Mouse (Mus musculus): ENCODE measurements at regions not wholly inside any gene's neighbourhood (a gene's known extent, or its start where the extent isn't known, plus 50 kb on each side); places are given as distances from the start of the nearest gene placed in this dataset.
"Not testable (repeated sequence)": the region's sequence is repeated elsewhere in the genome, so short reads cannot be mapped to it uniquely, and the experiment has no call there.

DNA sequence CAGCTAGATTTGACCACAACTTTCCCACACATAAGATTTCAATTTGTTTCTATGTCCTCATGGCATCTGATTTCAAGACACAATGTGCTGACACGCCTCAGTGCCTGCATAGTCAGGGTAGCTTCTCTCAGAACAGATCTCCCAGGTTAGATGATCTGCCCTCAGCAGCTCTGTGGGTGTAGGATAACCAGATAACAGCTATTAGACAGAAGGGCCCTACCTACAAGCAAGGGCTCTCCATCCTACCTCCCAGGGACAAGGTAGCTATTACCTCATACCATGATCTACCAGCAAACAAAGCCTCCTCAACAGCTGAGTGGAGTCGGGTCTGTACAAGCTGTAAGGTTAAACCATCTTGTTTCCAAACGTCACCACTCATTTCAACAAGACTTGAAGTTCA is 278.4 kb upstream of the Irx1 start:
- Histone ChIP-seq H3K4me1 (replicated peaks; ENCODE audit: control insufficient read depth in 2 of 2, insufficient read depth in 2 of 2, low read length in 1 of 2) (no peaks in the 10 kb centered on the region; a peak in 1 of 4 replicates), H3K9me3 (ENCODE audit: control insufficient read depth, low read length) (no peaks in the 10 kb centered on the region; the same call in 1 of the 2 replicates), H3K4me3 (ENCODE audit: insufficient read depth in 1 of 2, low read depth in 2 of 2, low read length in 2 of 2) (no peak overlapping the region), H3K4me2 (ENCODE audit: low read depth) (no peak overlapping the region), H3K27ac (no peak overlapping the region), H3K9ac (replicated peaks) (no peak overlapping the region), H3K27me3 (ENCODE audit: control insufficient read depth, insufficient read depth, low read length) (no peaks in the 10 kb centered on the region), H3K36me3 (replicated peaks; ENCODE audit: control insufficient read depth, insufficient read depth, low read depth) (no peaks in the 10 kb centered on the region)
- TF ChIP-seq CTCF (IDR thresholded peaks at IDR 0.05; ENCODE audit: low read depth) = no peak
- TF ChIP-seq EP300 (IDR thresholded peaks at IDR 0.05; ENCODE audit: low read depth) = no peak
- no peak for ATAC-seq (ENCODE audit: insufficient read depth)
- WGBS (ENCODE audit: insufficient replicate concordance) = 39% methylated on average over 3 of the region's 3 CpGs
- no peak for DNase-seq (ENCODE audit: low read depth in 3 of 3, low spot score in 3 of 3)

DNA sequence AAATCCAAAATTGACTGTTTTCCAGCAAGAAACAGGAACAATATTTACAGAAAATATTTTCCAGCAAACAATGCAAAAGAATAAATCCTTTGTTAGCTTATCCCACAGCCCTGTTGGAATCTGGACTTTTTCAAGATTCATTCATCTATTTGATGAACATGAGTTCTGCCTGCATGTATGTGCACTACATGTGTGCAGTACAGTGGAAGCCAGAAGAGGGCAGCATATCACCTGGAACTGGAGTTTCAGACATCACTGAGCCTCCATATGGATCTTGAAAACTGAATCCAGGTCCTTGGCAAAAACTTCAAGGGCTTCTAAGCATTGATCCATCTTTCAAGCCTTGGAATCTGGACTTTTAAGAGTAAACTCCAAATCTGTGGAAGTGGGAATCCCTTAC is 286.9 kb upstream of the Irx1 start:
- TF ChIP-seq EP300 (IDR thresholded peaks at IDR 0.05; ENCODE audit: low read depth) (no peak), CTCF (IDR thresholded peaks at IDR 0.05; ENCODE audit: low read depth) (no peak)
- no peak overlapping the region for H3K9ac ChIP-seq (replicated peaks)
- no peaks in the 10 kb centered on the region for H3K36me3 ChIP-seq (replicated peaks; ENCODE audit: control insufficient read depth, insufficient read depth, low read depth)
- H3K27ac ChIP-seq = no peak overlapping the region
- no peaks in the 10 kb centered on the region for H3K9me3 ChIP-seq (ENCODE audit: control insufficient read depth, low read length)
- no peaks in the 10 kb centered on the region for H3K4me1 ChIP-seq (replicated peaks; ENCODE audit: control insufficient read depth in 2 of 2, insufficient read depth in 2 of 2, low read length in 1 of 2)
- no peak for DNase-seq (ENCODE audit: low read depth in 3 of 3, low spot score in 3 of 3)
- no peak overlapping the region for H3K4me3 ChIP-seq (ENCODE audit: insufficient read depth in 1 of 2, low read depth in 2 of 2, low read length in 2 of 2)
- no peaks in the 10 kb centered on the region for H3K27me3 ChIP-seq (ENCODE audit: control insufficient read depth, insufficient read depth, low read length)
- H3K4me2 ChIP-seq (ENCODE audit: low read depth) = no peak overlapping the region
- ATAC-seq (ENCODE audit: insufficient read depth) = no peak

DNA sequence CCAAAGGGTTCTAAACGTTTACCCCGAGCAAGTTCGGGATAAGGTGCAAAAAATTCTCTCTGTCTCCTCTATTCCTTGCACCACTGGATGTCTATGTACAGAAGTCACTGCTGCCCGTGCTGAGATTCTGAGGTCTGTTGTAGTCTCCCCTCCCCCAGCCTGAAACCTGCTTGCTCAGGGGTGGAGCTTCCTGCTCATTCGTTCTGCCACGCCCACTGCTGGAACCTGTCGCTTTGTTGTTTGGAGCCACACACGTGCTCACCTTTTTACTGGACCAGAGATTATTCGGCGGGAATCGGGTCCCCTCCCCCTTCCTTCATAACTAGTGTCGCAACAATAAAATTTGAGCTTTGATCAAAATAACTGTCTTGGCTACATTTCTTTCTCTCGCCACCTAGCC is 289.7 kb upstream of the Irx1 start:
- not testable (repeated sequence) for H3K4me1 ChIP-seq (replicated peaks; ENCODE audit: control insufficient read depth in 2 of 2, insufficient read depth in 2 of 2, low read length in 1 of 2); H3K36me3 ChIP-seq (replicated peaks; ENCODE audit: control insufficient read depth, insufficient read depth, low read depth); H3K27me3 ChIP-seq (ENCODE audit: control insufficient read depth, insufficient read depth, low read length); ATAC-seq (ENCODE audit: insufficient read depth); H3K9ac ChIP-seq (replicated peaks); DNase-seq (ENCODE audit: low read depth in 3 of 3, low spot score in 3 of 3); H3K27ac ChIP-seq; H3K9me3 ChIP-seq (ENCODE audit: control insufficient read depth, low read length); H3K4me2 ChIP-seq (ENCODE audit: low read depth); H3K4me3 ChIP-seq (ENCODE audit: insufficient read depth in 1 of 2, low read depth in 2 of 2, low read length in 2 of 2)
- 39% methylated on average over 11 of the region's 13 CpGs for WGBS (ENCODE audit: insufficient replicate concordance)

DNA sequence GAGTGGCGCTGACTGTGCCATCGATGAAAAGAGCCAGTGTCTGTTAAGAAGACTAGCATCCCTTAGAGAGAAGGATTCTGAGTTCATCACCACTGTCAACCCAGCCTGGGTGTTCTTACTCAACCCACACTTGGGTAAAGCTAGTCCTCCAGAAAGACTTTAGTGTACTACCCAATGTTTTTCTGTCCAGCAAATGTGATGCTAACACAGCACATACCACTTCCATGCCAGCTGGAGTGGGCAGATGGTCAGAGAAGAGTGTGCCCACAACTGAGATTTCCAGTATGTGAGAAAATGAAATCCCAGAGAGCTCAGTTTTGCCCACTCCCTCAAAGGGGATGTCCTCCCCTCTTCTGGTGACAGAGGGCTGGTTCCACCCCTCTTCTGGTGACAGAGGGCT is 295.3 kb upstream of the Irx1 start:
- H3K4me1 ChIP-seq (replicated peaks; ENCODE audit: control insufficient read depth in 2 of 2, insufficient read depth in 2 of 2, low read length in 1 of 2) = no peaks in the 10 kb centered on the region
- WGBS (ENCODE audit: insufficient replicate concordance) = 64% methylated on average over 2 of the region's 2 CpGs
- TF ChIP-seq CTCF (IDR thresholded peaks at IDR 0.05; ENCODE audit: low read depth) (no peak), EP300 (IDR thresholded peaks at IDR 0.05; ENCODE audit: low read depth) (no peak)

DNA sequence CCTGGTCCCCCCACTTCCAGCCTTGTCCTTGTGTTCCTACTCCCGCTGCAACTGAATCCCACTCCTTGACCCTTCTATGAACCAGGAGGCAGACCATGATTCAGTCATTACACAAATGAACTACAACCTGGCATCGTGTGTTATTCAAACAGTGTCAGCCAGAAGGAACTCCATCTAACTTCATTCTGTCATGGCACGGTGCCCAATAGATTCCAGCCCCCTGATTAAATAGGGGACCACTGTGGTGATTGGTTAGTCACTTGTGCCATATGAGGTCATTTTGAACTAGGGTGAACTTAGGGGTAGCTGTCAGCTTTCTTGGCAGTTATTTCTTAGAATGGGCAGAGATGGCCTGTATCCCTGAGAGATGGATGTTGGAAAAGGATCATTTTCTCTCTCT is 300.9 kb upstream of the Irx1 start:
- no peak overlapping the region for H3K4me3 ChIP-seq (ENCODE audit: insufficient read depth in 1 of 2, low read depth in 2 of 2, low read length in 2 of 2)
- 68% methylated on average over 3 of the region's 3 CpGs for WGBS (ENCODE audit: insufficient replicate concordance)
- no peaks in the 10 kb centered on the region for H3K36me3 ChIP-seq (replicated peaks; ENCODE audit: control insufficient read depth, insufficient read depth, low read depth)
- no peaks in the 10 kb centered on the region for H3K27me3 ChIP-seq (ENCODE audit: control insufficient read depth, insufficient read depth, low read length)
- no peak overlapping the region for H3K4me2 ChIP-seq (ENCODE audit: low read depth)
- TF ChIP-seq EP300 (IDR thresholded peaks at IDR 0.05; ENCODE audit: low read depth) (no peak), CTCF (IDR thresholded peaks at IDR 0.05; ENCODE audit: low read depth) (no peak)
- no peaks in the 10 kb centered on the region for H3K9me3 ChIP-seq (ENCODE audit: control insufficient read depth, low read length)
- ATAC-seq (ENCODE audit: insufficient read depth) (no peak), DNase-seq (ENCODE audit: low read depth in 3 of 3, low spot score in 3 of 3) (no peak)
- no peaks in the 10 kb centered on the region for H3K4me1 ChIP-seq (replicated peaks; ENCODE audit: control insufficient read depth in 2 of 2, insufficient read depth in 2 of 2, low read length in 1 of 2)
- no peak overlapping the region for H3K27ac ChIP-seq
- no peak overlapping the region for H3K9ac ChIP-seq (replicated peaks)

More for the DNA sequence above, 295.3 kb upstream of the Irx1 start:
- no peaks in the 10 kb centered on the region for H3K27me3 ChIP-seq (ENCODE audit: control insufficient read depth, insufficient read depth, low read length)
- no peak overlapping the region for H3K4me2 ChIP-seq (ENCODE audit: low read depth)
- no peak overlapping the region for H3K9ac ChIP-seq (replicated peaks)
- no peak for DNase-seq (ENCODE audit: low read depth in 3 of 3, low spot score in 3 of 3)
- ATAC-seq (ENCODE audit: insufficient read depth) = no peak
- H3K27ac ChIP-seq = no peak overlapping the region
- H3K4me3 ChIP-seq (ENCODE audit: insufficient read depth in 1 of 2, low read depth in 2 of 2, low read length in 2 of 2) = no peak overlapping the region
- H3K9me3 ChIP-seq (ENCODE audit: control insufficient read depth, low read length) = no peaks in the 10 kb centered on the region
- H3K36me3 ChIP-seq (replicated peaks; ENCODE audit: control insufficient read depth, insufficient read depth, low read depth) = no peaks in the 10 kb centered on the region

DNA sequence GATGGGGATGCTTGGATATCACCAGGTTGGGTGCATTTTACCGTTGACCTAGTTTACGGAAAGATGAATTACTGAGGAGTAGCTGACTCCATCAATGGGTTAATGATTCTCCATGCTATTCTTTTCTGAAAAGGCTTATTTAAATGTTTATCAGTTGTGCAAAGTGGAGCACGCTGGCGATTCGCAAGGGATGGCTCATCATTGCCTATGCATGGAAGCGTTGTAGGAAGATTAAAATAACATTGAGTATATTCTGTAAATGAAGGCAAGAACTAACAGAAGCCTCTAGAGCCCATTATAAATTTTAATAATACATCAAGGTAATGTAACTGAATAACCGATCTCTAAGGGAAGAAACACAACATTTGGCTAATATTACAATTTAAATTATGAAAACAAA is 301.6 kb upstream of the Irx1 start:
- Histone ChIP-seq H3K9me3 (ENCODE audit: control insufficient read depth, low read length) (no peaks in the 10 kb centered on the region), H3K4me1 (replicated peaks; ENCODE audit: control insufficient read depth in 2 of 2, insufficient read depth in 2 of 2, low read length in 1 of 2) (no peaks in the 10 kb centered on the region), H3K27me3 (ENCODE audit: control insufficient read depth, insufficient read depth, low read length) (no peaks in the 10 kb centered on the region), H3K9ac (replicated peaks) (no peak overlapping the region), H3K4me3 (ENCODE audit: insufficient read depth in 1 of 2, low read depth in 2 of 2, low read length in 2 of 2) (no peak overlapping the region), H3K36me3 (replicated peaks; ENCODE audit: control insufficient read depth, insufficient read depth, low read depth) (no peaks in the 10 kb centered on the region), H3K27ac (no peak overlapping the region), H3K4me2 (ENCODE audit: low read depth) (no peak overlapping the region)
- ATAC-seq (ENCODE audit: insufficient read depth) (no peak), DNase-seq (ENCODE audit: low read depth in 3 of 3, low spot score in 3 of 3) (no peak)
- WGBS (ENCODE audit: insufficient replicate concordance) = 75% methylated on average over 7 of the region's 7 CpGs
- TF ChIP-seq EP300 (IDR thresholded peaks at IDR 0.05; ENCODE audit: low read depth) (no peak), CTCF (IDR thresholded peaks at IDR 0.05; ENCODE audit: low read depth) (no peak)

Data from liver, embryonic 14.5 days (tissue).